Mouse (Mus musculus): Measurements from ENCODE around the gene Rab26. TPM values are rescaled to one million over a fixed set of nuclear protein-coding genes. Genes with fewer than 3 reads are reported as not detected.
A peak's percentile ranks its signal among the peaks of the same experiment; 100 is the strongest.

Rab26 gene
- 2.3 and 3.3 TPM in 2 replicates for polyA plus RNA-seq (2015; fragmentation: Nextera tagmentation; extraction: Ambion mirVana)

GRCm38 (mm10) chr17:24534160-24534718, at the start of gene Rab26:
TSS of gene Rab26 (minus strand) at chr17:24534210.
- Histone ChIP-seq H3K27ac (no peak within 1 kb of the TSS), H3K36me3 (peaks cover 6% of the 10 kb centered on the region; the same call in 1 of the 2 replicates), H3K9me3 (no peaks in the 10 kb centered on the region), H3K4me2 (peak within 1 kb of the TSS; percentile 74), H3K4me1 (peaks cover 33% of the 10 kb centered on the region), H3K27me3 (no peaks in the 10 kb centered on the region), H3K9ac (0 out of 2 replicates have a peak within 1 kb of the TSS, but pooled peaks have one; percentile 22), H3K4me3 (peak within 1 kb of the TSS; percentile 33)
- 83% methylated on average over 8 of the region's 8 CpGs for WGBS
- ATAC-seq (ENCODE audit: borderline replicate concordance, extremely low read depth, low FRiP score, low TSS enrichment) = no peak

DNA sequence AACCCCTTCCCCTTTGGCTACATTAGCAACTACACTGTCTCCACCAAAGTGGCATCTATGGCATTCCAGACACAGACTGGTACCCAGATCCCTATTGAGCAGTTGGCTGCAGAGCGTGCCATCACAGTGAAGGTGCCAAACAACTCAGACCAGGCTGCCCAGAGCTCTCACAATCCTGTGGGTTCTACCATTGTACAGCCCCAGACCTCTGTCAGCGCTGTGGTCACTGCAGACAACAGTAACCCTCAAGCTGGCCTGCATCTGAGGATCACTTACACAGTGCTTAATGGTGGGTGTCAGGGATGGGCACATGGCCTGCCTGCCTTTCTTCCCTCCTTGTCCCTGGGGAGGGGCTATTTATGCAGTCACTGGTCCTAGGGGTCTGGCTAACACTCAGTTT, 46.3 kb upstream of the Rab26 start:
- Histone ChIP-seq H3K9me3 (no peaks in the 10 kb centered on the region), H3K4me2 (no peak overlapping the region), H3K4me3 (no peak overlapping the region), H3K4me1 (no peaks in the 10 kb centered on the region), H3K36me3 (peaks cover 56% of the 10 kb centered on the region), H3K27me3 (no peaks in the 10 kb centered on the region), H3K27ac (no peak overlapping the region), H3K9ac (no peak overlapping the region)
- WGBS = 83% methylated on average over 2 of the region's 2 CpGs
- ATAC-seq (ENCODE audit: borderline replicate concordance, extremely low read depth, low FRiP score, low TSS enrichment) = no peak

DNA sequence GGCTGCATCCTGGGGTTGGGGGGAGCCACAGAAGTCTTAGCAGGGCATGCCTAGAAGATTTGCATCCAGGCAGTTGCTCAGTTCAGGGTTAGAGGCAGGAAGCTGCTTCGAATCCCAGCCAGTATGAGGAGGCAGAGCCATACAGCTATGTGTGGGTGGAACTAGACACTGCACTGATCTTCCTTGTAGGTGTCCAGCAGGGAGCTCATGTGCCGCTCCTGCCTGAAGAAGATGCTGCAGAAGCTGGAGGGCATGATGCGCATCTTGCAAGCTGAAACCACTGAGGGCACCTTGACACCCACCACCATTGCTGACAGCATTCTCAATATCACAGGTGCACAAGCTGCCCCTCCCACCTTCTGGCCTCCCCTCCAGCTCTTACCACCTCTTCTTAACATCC, 45.5 kb upstream of the Rab26 start:
- peaks cover 63% of the 10 kb centered on the region for H3K36me3 ChIP-seq
- no peak overlapping the region for H3K27ac ChIP-seq
- H3K4me1 ChIP-seq = no peaks in the 10 kb centered on the region
- H3K4me2 ChIP-seq = no peak overlapping the region
- H3K27me3 ChIP-seq = no peaks in the 10 kb centered on the region
- no peak overlapping the region for H3K4me3 ChIP-seq
- WGBS = 91% methylated on average over 3 of the region's 3 CpGs
- H3K9me3 ChIP-seq = no peaks in the 10 kb centered on the region
- no peak for ATAC-seq (ENCODE audit: borderline replicate concordance, extremely low read depth, low FRiP score, low TSS enrichment)
- H3K9ac ChIP-seq = no peak overlapping the region

DNA sequence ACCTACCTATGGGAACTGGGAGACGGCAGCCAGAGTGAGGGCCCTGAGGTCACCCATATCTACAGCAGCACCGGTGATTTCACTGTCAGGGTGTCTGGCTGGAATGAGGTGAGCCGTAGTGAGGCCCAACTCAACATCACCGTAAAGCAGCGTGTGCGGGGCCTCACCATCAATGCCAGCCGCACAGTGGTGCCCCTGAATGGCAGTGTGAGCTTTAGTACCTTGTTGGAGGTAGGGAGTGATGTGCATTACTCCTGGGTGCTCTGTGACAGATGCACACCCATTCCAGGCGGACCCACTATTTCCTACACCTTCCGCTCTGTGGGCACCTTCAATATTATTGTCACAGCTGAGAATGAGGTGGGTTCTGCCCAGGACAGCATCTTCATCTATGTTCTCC, 39.8 kb upstream of the Rab26 start:
- Histone ChIP-seq H3K36me3 (peaks cover 75% of the 10 kb centered on the region), H3K4me3 (no peak overlapping the region), H3K4me1 (no peaks in the 10 kb centered on the region), H3K9ac (no peak overlapping the region), H3K27ac (no peak overlapping the region), H3K27me3 (no peaks in the 10 kb centered on the region), H3K9me3 (no peaks in the 10 kb centered on the region), H3K4me2 (no peak overlapping the region)
- 91% methylated on average over 9 of the region's 9 CpGs for WGBS
- no peak for ATAC-seq (ENCODE audit: borderline replicate concordance, extremely low read depth, low FRiP score, low TSS enrichment)

DNA sequence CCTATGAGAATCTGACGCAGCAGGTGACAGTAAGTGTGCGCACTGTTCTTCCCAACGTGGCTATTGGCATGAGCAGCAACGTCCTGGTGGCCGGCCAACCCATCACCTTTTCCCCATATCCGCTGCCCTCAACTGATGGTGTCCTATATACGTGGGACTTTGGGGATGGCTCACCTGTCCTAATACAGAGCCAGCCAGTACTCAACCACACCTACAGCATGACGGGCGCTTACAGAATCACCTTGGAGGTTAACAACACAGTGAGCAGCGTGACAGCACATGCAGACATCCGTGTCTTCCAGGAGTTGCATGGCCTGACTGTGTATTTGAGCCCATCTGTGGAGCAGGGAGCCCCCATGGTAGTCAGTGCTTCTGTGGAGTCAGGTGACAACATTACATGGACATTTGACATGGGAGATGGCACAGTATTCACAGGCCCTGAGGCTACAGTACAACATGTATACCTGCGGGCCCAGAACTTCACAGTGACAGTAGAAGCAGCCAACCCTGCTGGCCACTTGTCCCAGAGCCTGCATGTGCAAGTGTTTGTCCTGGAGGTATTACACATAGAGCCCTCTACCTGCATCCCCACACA, 38.7 kb upstream of the Rab26 start:
- no peaks in the 10 kb centered on the region for H3K4me1 ChIP-seq
- ATAC-seq (ENCODE audit: borderline replicate concordance, extremely low read depth, low FRiP score, low TSS enrichment) = no peak
- H3K4me3 ChIP-seq = no peak overlapping the region
- no peak overlapping the region for H3K4me2 ChIP-seq
- no peak overlapping the region for H3K27ac ChIP-seq
- 89% methylated on average over 12 of the region's 12 CpGs for whole genome bisulfite sequencing
- no peak overlapping the region for H3K9ac ChIP-seq
- H3K36me3 ChIP-seq = peaks cover 75% of the 10 kb centered on the region
- H3K9me3 ChIP-seq = no peaks in the 10 kb centered on the region
- H3K27me3 ChIP-seq = no peaks in the 10 kb centered on the region

DNA sequence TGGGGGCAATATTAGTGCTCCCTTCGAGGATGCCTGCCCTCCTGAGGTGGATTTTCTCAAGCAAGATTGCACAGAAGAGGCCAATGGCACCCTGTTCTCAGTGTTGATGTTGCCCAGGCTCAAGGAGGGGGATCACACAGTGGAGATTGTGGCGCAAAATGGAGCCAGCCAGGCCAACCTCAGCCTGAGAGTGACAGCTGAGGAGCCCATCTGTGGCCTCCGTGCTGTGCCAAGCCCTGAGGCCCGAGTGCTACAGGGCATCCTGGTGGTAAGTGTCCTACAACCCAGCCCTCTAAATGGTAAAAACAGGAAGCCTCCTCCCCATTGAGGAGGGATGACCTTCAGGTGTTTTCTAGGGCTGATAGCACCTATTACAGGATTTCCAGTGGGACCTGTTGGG, 35.8 kb upstream of the Rab26 start:
- Histone ChIP-seq H3K27me3 (no peaks in the 10 kb centered on the region), H3K4me3 (no peak overlapping the region), H3K9ac (no peak overlapping the region), H3K4me2 (no peak overlapping the region), H3K4me1 (peaks cover 7% of the 10 kb centered on the region), H3K9me3 (no peaks in the 10 kb centered on the region), H3K27ac (no peak overlapping the region), H3K36me3 (peaks cover 66% of the 10 kb centered on the region)
- WGBS = 84% methylated on average over 4 of the region's 4 CpGs
- ATAC-seq (ENCODE audit: borderline replicate concordance, extremely low read depth, low FRiP score, low TSS enrichment) = no peak

DNA sequence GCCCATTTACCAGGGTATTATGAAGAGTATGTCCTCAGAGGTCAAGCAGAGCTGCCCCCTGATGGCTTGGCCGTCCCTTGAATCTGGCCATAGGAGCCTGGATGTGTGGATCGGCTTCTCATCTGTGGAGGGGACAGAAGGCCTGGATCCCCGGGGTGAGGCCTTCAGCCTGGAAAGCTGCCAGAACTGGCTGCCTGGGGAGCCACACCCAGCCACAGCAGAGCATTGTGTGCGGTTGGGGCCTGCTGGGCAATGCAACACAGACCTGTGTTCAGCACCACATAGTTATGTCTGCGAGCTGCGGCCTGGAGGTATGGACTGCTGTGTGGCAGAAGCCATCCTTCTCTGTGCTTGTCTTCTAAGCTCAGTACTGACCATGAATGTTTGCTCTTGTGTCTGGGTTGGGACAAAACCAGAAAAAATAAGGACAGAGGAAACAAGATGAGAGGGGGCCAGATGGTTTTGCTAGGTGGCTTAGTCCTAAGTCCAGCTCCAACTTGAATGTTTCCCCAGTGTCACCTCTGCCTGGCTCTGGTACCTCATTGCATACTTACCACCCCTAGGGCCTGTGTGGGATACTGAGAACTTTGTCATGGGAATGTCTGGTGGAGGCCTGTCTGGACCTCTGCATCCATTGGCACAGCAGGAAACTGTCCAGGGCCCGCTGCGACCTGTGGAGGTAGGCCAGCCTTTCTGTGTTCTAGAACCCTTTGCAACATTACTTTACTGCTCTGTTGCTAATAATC, 33.2 kb upstream of the Rab26 start:
- ATAC-seq (ENCODE audit: borderline replicate concordance, extremely low read depth, low FRiP score, low TSS enrichment) = no peak
- H3K4me2 ChIP-seq = no peak overlapping the region
- H3K27me3 ChIP-seq = no peaks in the 10 kb centered on the region
- H3K4me1 ChIP-seq = peaks cover 15% of the 10 kb centered on the region
- H3K36me3 ChIP-seq = peaks cover 45% of the 10 kb centered on the region
- H3K9ac ChIP-seq = peak overlapping the region; percentile 29; the same call in 1 of the 2 replicates
- 61% methylated on average over 8 of the region's 8 CpGs for WGBS
- H3K9me3 ChIP-seq = no peaks in the 10 kb centered on the region
- no peak overlapping the region for H3K4me3 ChIP-seq
- peak overlapping the region; percentile 22; the same call in 1 of the 2 replicates for H3K27ac ChIP-seq

DNA sequence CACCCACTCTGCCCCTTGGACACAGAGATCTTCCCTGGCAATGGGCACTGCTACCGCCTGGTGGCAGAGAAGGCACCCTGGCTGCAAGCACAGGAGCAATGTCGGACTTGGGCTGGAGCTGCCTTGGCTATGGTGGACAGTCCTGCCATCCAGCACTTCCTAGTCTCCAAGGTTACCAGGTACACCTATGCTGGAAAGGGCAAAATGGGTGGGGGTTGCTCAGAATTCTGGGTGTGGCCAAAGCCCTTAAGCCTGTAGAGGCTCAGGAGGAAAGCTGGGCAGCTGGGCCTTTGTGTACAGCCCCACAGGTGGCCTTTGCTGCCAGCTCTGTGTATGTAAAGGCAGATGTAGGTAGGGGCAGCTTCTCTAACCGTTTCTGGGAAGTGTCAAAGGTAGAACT, 31.8 kb upstream of the Rab26 start:
- no peak overlapping the region for H3K9ac ChIP-seq
- no peak for ATAC-seq (ENCODE audit: borderline replicate concordance, extremely low read depth, low FRiP score, low TSS enrichment)
- H3K4me3 ChIP-seq = no peak overlapping the region
- 79% methylated on average over 3 of the region's 3 CpGs for WGBS
- H3K4me2 ChIP-seq = no peak overlapping the region
- peaks cover 15% of the 10 kb centered on the region for H3K4me1 ChIP-seq
- no peak overlapping the region for H3K27ac ChIP-seq
- H3K36me3 ChIP-seq = peaks cover 36% of the 10 kb centered on the region
- H3K27me3 ChIP-seq = no peaks in the 10 kb centered on the region
- H3K9me3 ChIP-seq = no peaks in the 10 kb centered on the region

DNA sequence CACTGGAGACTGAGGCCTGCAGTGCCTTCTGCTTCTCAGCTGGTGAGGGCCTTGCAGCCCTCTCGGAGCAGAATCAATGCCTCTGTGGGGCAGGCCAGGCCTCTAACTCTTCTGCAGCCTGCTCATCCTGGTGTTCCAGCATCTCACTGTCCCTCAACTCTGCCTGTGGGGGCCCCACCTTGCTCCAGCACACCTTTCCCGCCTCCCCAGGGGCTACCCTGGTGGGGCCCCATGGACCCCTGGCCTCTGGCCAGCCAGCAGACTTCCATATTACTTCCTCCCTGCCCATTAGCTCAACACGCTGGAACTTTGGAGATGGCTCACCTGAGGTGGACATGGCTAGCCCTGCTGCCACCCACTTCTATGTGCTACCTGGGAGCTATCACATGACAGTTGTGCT, 31.1 kb upstream of the Rab26 start:
- Histone ChIP-seq H3K4me1 (peaks cover 15% of the 10 kb centered on the region), H3K36me3 (peaks cover 34% of the 10 kb centered on the region), H3K9me3 (no peaks in the 10 kb centered on the region), H3K27ac (no peak overlapping the region), H3K4me2 (no peak overlapping the region), H3K27me3 (no peaks in the 10 kb centered on the region), H3K4me3 (no peak overlapping the region), H3K9ac (no peak overlapping the region)
- 85% methylated on average over 3 of the region's 3 CpGs for WGBS
- ATAC-seq (ENCODE audit: borderline replicate concordance, extremely low read depth, low FRiP score, low TSS enrichment) = no peak

GRCm38 (mm10) chr17:24564422-24564821, 30.4 kb upstream of the Rab26 start:
- Histone ChIP-seq H3K9ac (no peak overlapping the region), H3K27ac (no peak overlapping the region), H3K4me2 (no peak overlapping the region), H3K9me3 (no peaks in the 10 kb centered on the region), H3K27me3 (no peaks in the 10 kb centered on the region), H3K4me3 (no peak overlapping the region), H3K36me3 (peaks cover 28% of the 10 kb centered on the region), H3K4me1 (peaks cover 17% of the 10 kb centered on the region)
- no peak for ATAC-seq (ENCODE audit: borderline replicate concordance, extremely low read depth, low FRiP score, low TSS enrichment)
- 88% methylated on average over 4 of the region's 4 CpGs for WGBS

- Histone ChIP-seq H3K9me3 (no peaks in the 10 kb centered on the region), H3K36me3 (peaks cover 20% of the 10 kb centered on the region), H3K9ac (no peak overlapping the region), H3K4me1 (peaks cover 25% of the 10 kb centered on the region), H3K4me3 (no peak overlapping the region), H3K27me3 (no peaks in the 10 kb centered on the region), H3K4me2 (no peak overlapping the region), H3K27ac (no peak overlapping the region)
- no peak for ATAC-seq (ENCODE audit: borderline replicate concordance, extremely low read depth, low FRiP score, low TSS enrichment)
- 75% methylated on average over 5 of the region's 5 CpGs for WGBS
Measured at GRCm38 (mm10) chr17:24563638-24564037, 29.6 kb upstream of the Rab26 start.

- H3K4me2 ChIP-seq = no peak overlapping the region
- H3K9ac ChIP-seq = no peak overlapping the region
- no peaks in the 10 kb centered on the region for H3K9me3 ChIP-seq
- no peak overlapping the region for H3K27ac ChIP-seq
- no peak for ATAC-seq (ENCODE audit: borderline replicate concordance, extremely low read depth, low FRiP score, low TSS enrichment)
- WGBS = 84% methylated on average over 2 of the region's 2 CpGs
- no peaks in the 10 kb centered on the region for H3K27me3 ChIP-seq
- H3K4me1 ChIP-seq = peaks cover 35% of the 10 kb centered on the region
- H3K4me3 ChIP-seq = no peak overlapping the region
- H3K36me3 ChIP-seq = peaks cover 7% of the 10 kb centered on the region; the same call in 1 of the 2 replicates
Measured at GRCm38 (mm10) chr17:24561592-24561991, 27.6 kb upstream of the Rab26 start.
